Mouse (Mus musculus): ENCODE measurements around the gene Dgka.

DNA sequence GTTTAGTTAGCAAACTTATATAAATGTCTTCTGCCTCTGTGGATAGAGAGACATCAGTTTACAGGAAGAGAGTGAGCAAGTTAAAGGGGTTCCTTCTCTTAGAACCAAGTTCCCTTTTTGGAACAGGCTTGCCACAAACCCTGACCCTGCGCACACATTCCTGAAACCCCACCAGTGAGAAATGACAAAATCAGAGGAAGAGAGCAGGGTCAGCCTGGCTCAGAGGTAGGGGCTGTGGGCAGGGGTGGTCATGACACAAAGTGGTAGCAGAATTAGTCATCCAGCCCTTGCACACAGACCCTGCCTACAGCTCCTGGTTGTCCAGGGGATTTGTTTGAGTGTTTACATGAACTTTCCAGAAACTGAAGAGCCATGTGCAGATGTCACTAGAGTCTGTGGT, 35.5 kb upstream of the Dgka start:
- TF ChIP-seq POLR2A (IDR thresholded peaks at IDR 0.05; ENCODE audit: insufficient read length, low read depth) (no peak), MAX (IDR thresholded peaks at IDR 0.05; ENCODE audit: low read depth) (no peak), USF1 (IDR thresholded peaks at IDR 0.05; ENCODE audit: low read depth) (no peak), E2F4 (IDR thresholded peaks at IDR 0.05; ENCODE audit: insufficient read depth) (no peak), MYOG (IDR thresholded peaks at IDR 0.05; ENCODE audit: control insufficient read depth in 1 of 3, insufficient read depth in 1 of 3, insufficient read length in 2 of 3, low read depth in 2 of 3) (no peak), REST (IDR thresholded peaks at IDR 0.05; ENCODE audit: insufficient read depth, insufficient read length) (no peak), POLR2AphosphoS2 (IDR thresholded peaks at IDR 0.05; ENCODE audit: insufficient read length, low read depth) (no peak), MYOD1 (IDR thresholded peaks at IDR 0.05; ENCODE audit: control insufficient read depth in 1 of 3, insufficient read length in 2 of 3, low read depth in 2 of 3) (no peak), CEBPB (IDR thresholded peaks at IDR 0.05; ENCODE audit: insufficient read depth, poor library complexity, severe bottlenecking) (no peak), TCF12 (IDR thresholded peaks at IDR 0.05; ENCODE audit: insufficient read depth, poor library complexity, severe bottlenecking) (no peak)
